Mouse (Mus musculus) heart, adult 2 months (tissue): ENCODE measurements at regions not wholly inside any gene's neighbourhood (a gene's known extent, or its start where the extent isn't known, plus 50 kb on each side); places are given as distances from the start of the nearest gene placed in this dataset.

ENCODE experiments used
- CTCF ChIP-seq: fragments of 200-600 bp; IDR thresholded peaks from 2 replicates; pipeline ENCODE4 v1.8.1; 2022; ENCODE audit warnings: antibody characterized with exemption, mild to moderate bottlenecking, moderate library complexity
- EP300 ChIP-seq: fragments of 200-500 bp; IDR thresholded peaks from 2 replicates; pipeline ENCODE4 v1.6.1; 2011; ENCODE audit warnings: low read depth, low read length, control low read depth; ENCODE audit not compliant: insufficient read depth

DNA sequence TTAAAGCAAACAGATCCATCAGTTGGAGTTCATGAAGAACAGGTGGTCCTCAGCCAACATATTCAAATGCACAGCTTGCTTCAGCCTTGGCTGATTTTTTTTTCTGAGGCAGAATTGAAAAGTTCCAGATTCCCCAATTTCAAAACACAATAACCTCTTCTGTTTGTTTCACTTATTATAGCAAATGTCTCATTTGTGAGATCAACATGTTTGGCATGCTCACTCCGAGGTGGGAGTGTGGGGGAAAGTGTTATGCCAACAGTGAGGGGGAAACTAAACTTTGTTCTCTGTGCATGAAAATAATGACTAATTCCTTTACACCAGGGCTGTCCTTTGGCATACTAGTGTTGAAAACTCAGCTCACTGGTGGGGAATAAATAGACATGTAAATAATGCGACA is 100.4 kb upstream of the Lcorl start:
- TF ChIP-seq EP300 (no peak), CTCF (no peak)
